Mouse (Mus musculus) liver, postnatal 0 days (tissue): ENCODE measurements at regions not wholly inside any gene's neighbourhood (a gene's known extent, or its start where the extent isn't known, plus 50 kb on each side); places are given as distances from the start of the nearest gene placed in this dataset.

Experiments used
- CTCF ChIP-seq: sonication (generic); IDR thresholded peaks from 2 replicates; pipeline ENCODE4 v1.5.1; 2016; ENCODE audit warnings: antibody characterized with exemption, low read depth
- EP300 ChIP-seq: IDR thresholded peaks from 2 replicates; pipeline ENCODE4 v1.6.1; 2016; ENCODE audit warnings: antibody characterized with exemption, low read depth, mild to moderate bottlenecking

DNA sequence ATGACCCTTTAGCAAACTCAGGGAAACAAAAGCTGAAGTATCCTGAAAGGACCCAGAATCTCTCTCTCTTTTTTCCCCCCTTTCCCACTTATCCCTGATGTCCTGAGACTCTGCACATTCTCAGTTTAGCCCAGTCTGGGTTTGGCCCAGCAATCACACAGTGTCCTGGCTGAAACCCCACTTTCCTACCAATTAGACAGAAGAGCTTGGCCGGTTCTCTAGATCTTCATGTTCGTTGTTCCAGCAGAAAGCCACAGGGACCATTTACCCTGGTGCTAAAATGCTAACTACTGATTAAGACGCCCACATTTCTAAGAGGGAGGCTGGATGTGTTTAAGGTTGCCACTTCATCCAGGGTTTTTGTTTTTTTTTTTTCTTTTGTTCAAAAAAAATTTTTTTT, 151.3 kb downstream of the Evx1 start:
- TF ChIP-seq EP300 = no peak
- no peak for TF ChIP-seq CTCF
